Mouse (Mus musculus): ENCODE data around the gene Bbc3. TPM values are rescaled to one million over a fixed set of nuclear protein-coding genes. Genes with fewer than 3 reads are reported as not detected.
A peak's percentile ranks its signal among the peaks of the same experiment; 100 is the strongest.

Gene Bbc3
- polyA plus RNA-seq, 1 experiment from 2014 or later = 3.7 TPM

DNA sequence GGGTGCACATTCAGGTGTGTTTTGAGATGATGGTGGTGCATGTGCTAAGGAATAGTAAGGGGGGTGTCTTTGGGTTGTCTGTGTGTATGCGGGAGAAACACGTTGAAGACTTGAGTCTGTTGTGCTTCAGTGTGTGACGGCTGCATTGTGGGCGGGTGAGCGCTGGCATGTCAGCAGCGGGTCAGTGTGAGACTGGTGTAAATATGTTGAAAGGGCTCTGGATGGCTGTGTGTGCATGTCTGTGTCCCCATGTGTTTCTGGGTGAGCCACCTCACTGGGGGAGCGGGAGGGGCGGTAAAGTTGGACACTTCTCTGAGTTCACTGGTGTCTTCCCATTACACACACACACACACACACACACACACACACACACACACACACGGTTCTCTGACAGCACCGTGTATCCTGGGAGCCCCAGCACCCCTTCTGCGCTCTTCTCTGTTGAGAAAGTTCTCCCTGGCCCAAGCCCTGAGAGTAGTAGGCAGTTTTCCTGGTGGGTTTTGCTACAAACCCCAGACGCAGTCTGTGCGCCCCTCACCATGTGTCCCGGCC is 3.3 kb downstream of the Bbc3 start:
- Histone ChIP-seq H3K27me3 (ENCODE audit: control insufficient read depth, insufficient read depth, low read length) (no peaks in the 10 kb centered on the region), H3K9me3 (replicated peaks; ENCODE audit: control insufficient read depth, low read length) (no peaks in the 10 kb centered on the region), H3K4me3 (replicated peaks; ENCODE audit: low read length) (peak overlapping the region; percentile 78), H3K27ac (ENCODE audit: low read length) (peak overlapping the region; percentile 99), H3K4me2 (ENCODE audit: low read depth, low read length) (peak overlapping the region; percentile 100), H3K9ac (ENCODE audit: low read length) (peak overlapping the region; percentile 95), H3K36me3 (ENCODE audit: control insufficient read depth, insufficient read depth, low read length) (no peaks in the 10 kb centered on the region), H3K4me1 (ENCODE audit: control insufficient read depth, insufficient read depth, low read length) (peaks cover 37% of the 10 kb centered on the region)
- WGBS = 2% methylated on average over 14 of the region's 14 CpGs
- no peak for ATAC-seq (ENCODE audit: insufficient read depth, low FRiP score)

DNA sequence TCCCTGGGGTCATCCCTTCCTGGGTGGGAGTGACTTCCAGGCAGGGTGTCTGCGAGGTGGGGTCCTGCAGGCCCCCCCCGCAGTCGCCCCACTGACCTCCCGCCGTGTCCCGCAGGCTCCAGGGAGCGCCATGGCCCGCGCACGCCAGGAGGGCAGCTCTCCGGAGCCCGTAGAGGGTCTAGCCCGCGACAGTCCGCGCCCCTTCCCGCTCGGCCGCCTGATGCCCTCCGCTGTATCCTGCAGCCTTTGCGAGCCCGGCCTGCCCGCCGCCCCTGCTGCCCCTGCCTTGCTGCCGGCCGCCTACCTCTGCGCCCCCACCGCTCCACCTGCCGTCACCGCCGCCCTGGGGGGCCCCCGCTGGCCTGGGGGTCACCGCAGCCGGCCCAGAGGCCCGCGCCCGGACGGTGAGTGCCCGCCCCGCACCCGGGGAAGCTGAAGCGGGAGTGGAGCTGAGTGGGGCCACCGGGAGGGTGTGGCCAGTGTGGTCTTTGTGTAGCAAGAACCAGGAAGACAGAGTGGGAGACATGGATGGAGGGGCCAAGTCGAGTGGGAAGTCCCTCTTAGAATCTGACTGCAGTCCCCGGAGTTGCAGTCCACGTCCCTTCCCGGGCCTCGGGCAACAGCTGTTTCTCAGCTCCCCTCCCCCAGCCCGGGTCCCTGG is 3.9 kb downstream of the Bbc3 start:
- peak; percentile 26; the same call in 1 of the 2 replicates for ATAC-seq (ENCODE audit: insufficient read depth, low FRiP score)
- H3K4me3 ChIP-seq (replicated peaks; ENCODE audit: low read length) = peak overlapping the region; percentile 78
- H3K36me3 ChIP-seq (ENCODE audit: control insufficient read depth, insufficient read depth, low read length) = no peaks in the 10 kb centered on the region
- peak overlapping the region; percentile 100 for H3K4me2 ChIP-seq (ENCODE audit: low read depth, low read length)
- H3K27ac ChIP-seq (ENCODE audit: low read length) = peak overlapping the region; percentile 99
- H3K27me3 ChIP-seq (ENCODE audit: control insufficient read depth, insufficient read depth, low read length) = no peaks in the 10 kb centered on the region
- H3K4me1 ChIP-seq (ENCODE audit: control insufficient read depth, insufficient read depth, low read length) = peaks cover 37% of the 10 kb centered on the region
- WGBS = under 1% methylated on average over 48 of the region's 49 CpGs
- no peaks in the 10 kb centered on the region for H3K9me3 ChIP-seq (replicated peaks; ENCODE audit: control insufficient read depth, low read length)
- peak overlapping the region; percentile 95 for H3K9ac ChIP-seq (ENCODE audit: low read length)

DNA sequence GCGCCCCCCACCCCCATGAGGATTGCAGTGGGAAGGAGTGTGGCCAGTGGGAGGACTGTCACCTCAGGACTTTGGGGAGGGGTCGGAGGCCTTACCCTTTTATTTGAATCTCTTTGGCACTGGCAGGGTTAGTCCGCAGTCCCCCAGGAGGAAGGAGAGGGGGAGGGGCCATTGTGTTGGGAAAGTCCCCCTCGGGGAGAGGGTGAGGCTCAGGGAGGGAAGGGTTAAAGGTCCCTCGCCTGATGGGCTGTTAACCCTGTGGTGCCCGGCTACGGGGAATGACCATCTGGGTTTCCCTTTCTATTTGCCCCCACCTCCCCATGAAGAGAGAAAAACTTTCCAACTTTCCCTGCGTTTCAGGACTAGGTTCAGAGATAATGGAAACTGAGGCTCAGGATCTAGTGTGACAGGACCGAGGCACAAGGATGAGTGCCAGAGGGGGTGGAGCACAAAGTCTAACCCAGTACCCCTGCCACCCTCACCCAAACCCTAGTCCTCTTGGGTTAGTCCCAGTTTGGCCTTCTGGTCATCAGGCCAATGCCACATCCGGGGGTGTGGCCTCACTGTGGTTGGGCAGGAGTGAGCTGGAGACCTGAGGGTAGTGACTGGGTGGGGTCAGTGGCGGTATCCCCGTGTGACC is 4.6 kb downstream of the Bbc3 start:
- WGBS = 2% methylated on average over 12 of the region's 12 CpGs
- Histone ChIP-seq H3K9me3 (replicated peaks; ENCODE audit: control insufficient read depth, low read length) (no peaks in the 10 kb centered on the region), H3K9ac (ENCODE audit: low read length) (peak overlapping the region; percentile 95), H3K27me3 (ENCODE audit: control insufficient read depth, insufficient read depth, low read length) (no peaks in the 10 kb centered on the region), H3K4me3 (replicated peaks; ENCODE audit: low read length) (peak overlapping the region; percentile 78), H3K4me2 (ENCODE audit: low read depth, low read length) (peak overlapping the region; percentile 100), H3K36me3 (ENCODE audit: control insufficient read depth, insufficient read depth, low read length) (no peaks in the 10 kb centered on the region), H3K27ac (ENCODE audit: low read length) (peak overlapping the region; percentile 99), H3K4me1 (ENCODE audit: control insufficient read depth, insufficient read depth, low read length) (peaks cover 37% of the 10 kb centered on the region)
- ATAC-seq (ENCODE audit: insufficient read depth, low FRiP score) = peak; percentile 34; the same call in 1 of the 2 replicates

DNA sequence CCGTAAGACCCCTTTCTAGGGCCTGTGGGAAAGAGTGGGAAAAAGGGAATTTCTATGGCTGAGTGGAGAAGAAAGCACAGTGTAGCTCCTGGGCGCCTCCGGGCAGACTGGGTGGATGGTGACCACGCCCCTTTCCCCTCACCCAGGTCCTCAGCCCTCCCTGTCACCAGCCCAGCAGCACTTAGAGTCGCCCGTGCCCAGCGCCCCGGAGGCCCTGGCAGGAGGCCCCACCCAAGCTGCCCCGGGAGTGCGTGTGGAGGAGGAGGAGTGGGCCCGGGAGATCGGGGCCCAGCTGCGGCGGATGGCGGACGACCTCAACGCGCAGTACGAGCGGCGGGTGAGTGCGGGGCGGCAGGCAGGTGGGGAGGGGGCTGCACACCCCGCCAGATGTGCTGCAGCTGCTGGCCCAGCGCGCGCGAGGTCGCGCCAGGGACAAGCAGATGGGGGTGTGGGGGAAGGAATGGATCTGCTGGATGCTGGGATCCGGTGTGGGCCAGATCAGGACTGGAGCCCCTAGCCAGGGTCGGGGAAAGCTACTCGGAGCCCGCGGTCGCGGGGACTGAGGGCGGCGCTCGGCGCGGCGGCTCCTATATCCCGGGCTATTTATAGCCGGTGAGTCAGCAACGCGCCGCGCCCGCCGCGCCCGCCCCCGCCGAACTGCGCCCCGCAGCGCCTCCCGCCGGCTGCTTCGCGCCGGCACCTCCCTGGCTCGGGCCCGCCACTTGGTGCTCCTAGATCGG is 5.5 kb downstream of the Bbc3 start:
- WGBS = under 1% methylated on average over 48 of the region's 66 CpGs
- peak overlapping the region; percentile 99 for H3K27ac ChIP-seq (ENCODE audit: low read length)
- H3K9ac ChIP-seq (ENCODE audit: low read length) = peak overlapping the region; percentile 95
- peaks cover 35% of the 10 kb centered on the region for H3K4me1 ChIP-seq (ENCODE audit: control insufficient read depth, insufficient read depth, low read length)
- H3K9me3 ChIP-seq (replicated peaks; ENCODE audit: control insufficient read depth, low read length) = no peaks in the 10 kb centered on the region
- H3K36me3 ChIP-seq (ENCODE audit: control insufficient read depth, insufficient read depth, low read length) = no peaks in the 10 kb centered on the region
- peak; percentile 78 for ATAC-seq (ENCODE audit: insufficient read depth, low FRiP score)
- peak overlapping the region; percentile 100 for H3K4me2 ChIP-seq (ENCODE audit: low read depth, low read length)
- peak overlapping the region; percentile 78 for H3K4me3 ChIP-seq (replicated peaks; ENCODE audit: low read length)
- no peaks in the 10 kb centered on the region for H3K27me3 ChIP-seq (ENCODE audit: control insufficient read depth, insufficient read depth, low read length)

DNA sequence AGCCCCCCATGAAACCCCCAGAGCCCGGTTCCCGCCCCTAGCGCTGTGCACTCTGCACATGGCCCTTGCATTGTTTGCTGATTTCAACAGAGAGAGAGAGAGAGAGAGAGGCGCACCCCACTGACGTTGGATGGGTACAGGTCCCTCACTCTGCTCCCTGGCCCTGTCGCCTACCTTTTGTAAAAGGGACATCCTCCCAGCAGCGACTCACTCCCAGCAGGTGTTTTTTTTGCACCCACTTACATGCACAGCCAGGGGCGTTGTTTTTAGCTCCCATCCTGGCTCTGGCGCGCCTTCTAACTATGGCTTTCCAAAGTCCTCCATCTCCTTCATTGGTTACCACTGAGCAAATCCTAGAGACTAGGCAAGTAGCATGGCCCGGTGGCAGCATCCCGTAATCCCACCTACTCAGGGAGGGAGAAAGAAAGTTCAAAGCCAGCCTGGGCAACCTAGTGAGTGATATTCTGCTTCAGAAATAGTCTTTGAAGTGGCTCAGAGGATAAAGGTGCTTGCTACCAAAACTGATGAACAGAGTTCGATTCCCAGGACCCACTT is 6.1 kb downstream of the Bbc3 start:
- Histone ChIP-seq H3K9me3 (replicated peaks; ENCODE audit: control insufficient read depth, low read length) (no peaks in the 10 kb centered on the region), H3K9ac (ENCODE audit: low read length) (peak overlapping the region; percentile 95), H3K4me2 (ENCODE audit: low read depth, low read length) (peak overlapping the region; percentile 100), H3K36me3 (ENCODE audit: control insufficient read depth, insufficient read depth, low read length) (no peaks in the 10 kb centered on the region), H3K27ac (ENCODE audit: low read length) (peak overlapping the region; percentile 99), H3K27me3 (ENCODE audit: control insufficient read depth, insufficient read depth, low read length) (no peaks in the 10 kb centered on the region), H3K4me3 (replicated peaks; ENCODE audit: low read length) (peak overlapping the region; percentile 78), H3K4me1 (ENCODE audit: control insufficient read depth, insufficient read depth, low read length) (peaks cover 28% of the 10 kb centered on the region)
- 13% methylated on average over 13 of the region's 13 CpGs for WGBS
- no peak for ATAC-seq (ENCODE audit: insufficient read depth, low FRiP score)

GRCm38 (mm10) chr7:16315222-16315759 is 7.1 kb downstream of the Bbc3 start:
- no peak for ATAC-seq (ENCODE audit: insufficient read depth, low FRiP score)
- no peak overlapping the region for H3K27ac ChIP-seq (ENCODE audit: low read length)
- H3K4me2 ChIP-seq (ENCODE audit: low read depth, low read length) = no peak overlapping the region
- no peaks in the 10 kb centered on the region for H3K9me3 ChIP-seq (replicated peaks; ENCODE audit: control insufficient read depth, low read length)
- no peaks in the 10 kb centered on the region for H3K27me3 ChIP-seq (ENCODE audit: control insufficient read depth, insufficient read depth, low read length)
- WGBS = 49% methylated on average over 4 of the region's 4 CpGs
- H3K4me3 ChIP-seq (replicated peaks; ENCODE audit: low read length) = no peak overlapping the region
- no peaks in the 10 kb centered on the region for H3K36me3 ChIP-seq (ENCODE audit: control insufficient read depth, insufficient read depth, low read length)
- peaks cover 23% of the 10 kb centered on the region for H3K4me1 ChIP-seq (ENCODE audit: control insufficient read depth, insufficient read depth, low read length)
- H3K9ac ChIP-seq (ENCODE audit: low read length) = no peak overlapping the region

DNA sequence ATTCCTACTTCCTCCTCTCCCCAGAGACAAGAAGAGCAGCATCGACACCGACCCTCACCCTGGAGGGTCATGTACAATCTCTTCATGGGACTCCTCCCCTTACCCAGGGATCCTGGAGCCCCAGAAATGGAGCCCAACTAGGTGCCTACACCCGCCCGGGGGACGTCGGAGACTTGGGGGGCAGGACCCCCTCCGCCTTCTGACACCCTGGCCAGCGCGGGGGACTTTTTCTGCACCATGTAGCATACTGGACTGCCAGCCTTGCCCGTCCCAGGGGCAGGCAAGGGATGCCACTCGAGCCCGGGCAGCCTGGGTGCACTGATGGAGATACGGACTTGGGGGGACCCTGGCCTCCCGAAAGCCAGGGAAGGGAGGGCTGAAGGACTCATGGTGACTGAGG is 8.9 kb downstream of the Bbc3 start:
- WGBS = 81% methylated on average over 14 of the region's 14 CpGs

DNA sequence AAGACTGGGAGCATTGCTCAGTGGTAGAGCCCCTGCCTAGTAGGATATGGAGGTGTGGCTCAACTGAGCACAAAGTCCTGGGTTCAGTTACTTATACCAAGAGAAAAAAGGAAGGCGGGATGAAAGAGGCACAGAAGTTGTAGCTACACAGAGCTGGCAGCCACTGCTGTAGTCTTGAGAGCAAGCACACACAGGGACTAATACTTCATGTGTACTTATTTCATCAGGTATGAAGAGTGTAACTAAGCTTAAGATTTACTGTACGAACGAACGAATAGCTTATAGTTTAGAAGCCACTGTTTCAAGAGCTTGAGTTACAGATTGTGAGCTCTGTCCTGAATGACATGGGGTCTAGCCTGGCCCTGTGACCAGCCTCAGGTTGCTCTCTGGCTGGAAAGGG is 11.0 kb downstream of the Bbc3 start:
- 90% methylated on average over 4 of the region's 4 CpGs for WGBS
- ATAC-seq (ENCODE audit: insufficient read depth, low FRiP score) = no peak

More for the DNA sequence above, 8.9 kb downstream of the Bbc3 start:
- no peaks in the 10 kb centered on the region for H3K27me3 ChIP-seq (ENCODE audit: control insufficient read depth, insufficient read depth, low read length)
- H3K4me3 ChIP-seq (replicated peaks; ENCODE audit: low read length) = no peak overlapping the region
- H3K4me2 ChIP-seq (ENCODE audit: low read depth, low read length) = no peak overlapping the region
- H3K9me3 ChIP-seq (replicated peaks; ENCODE audit: control insufficient read depth, low read length) = no peaks in the 10 kb centered on the region
- H3K36me3 ChIP-seq (ENCODE audit: control insufficient read depth, insufficient read depth, low read length) = no peaks in the 10 kb centered on the region
- H3K9ac ChIP-seq (ENCODE audit: low read length) = no peak overlapping the region
- H3K4me1 ChIP-seq (ENCODE audit: control insufficient read depth, insufficient read depth, low read length) = peaks cover 14% of the 10 kb centered on the region
- no peak for ATAC-seq (ENCODE audit: insufficient read depth, low FRiP score)
- no peak overlapping the region for H3K27ac ChIP-seq (ENCODE audit: low read length)

More for the DNA sequence above, 11.0 kb downstream of the Bbc3 start:
- Histone ChIP-seq H3K36me3 (ENCODE audit: control insufficient read depth, insufficient read depth, low read length) (no peaks in the 10 kb centered on the region), H3K27me3 (ENCODE audit: control insufficient read depth, insufficient read depth, low read length) (no peaks in the 10 kb centered on the region), H3K4me3 (replicated peaks; ENCODE audit: low read length) (no peak overlapping the region), H3K9me3 (replicated peaks; ENCODE audit: control insufficient read depth, low read length) (no peaks in the 10 kb centered on the region), H3K27ac (ENCODE audit: low read length) (no peak overlapping the region), H3K9ac (ENCODE audit: low read length) (no peak overlapping the region), H3K4me2 (ENCODE audit: low read depth, low read length) (no peak overlapping the region), H3K4me1 (ENCODE audit: control insufficient read depth, insufficient read depth, low read length) (peaks cover 3% of the 10 kb centered on the region; the same call in 1 of the 2 replicates)

All from stomach, embryonic 16.5 days (tissue).